Mouse (Mus musculus) hindbrain, embryonic 14.5 days (tissue): Measurements from ENCODE around the gene Pla2g3. TPM values are rescaled to one million over a fixed set of nuclear protein-coding genes. Genes with fewer than 3 reads are reported as not detected.

ENCODE experiments used
- ATAC-seq: fragments of 200-750 bp; cut with Nextera tagmentation; 2 replicates; pipeline ENCODE4 v1.8.0; 2017; ENCODE audit warnings: moderate number of reproducible peaks, mild to moderate bottlenecking, moderate TSS enrichment, moderate library complexity; ENCODE audit not compliant: low FRiP score
- DNase-seq: peaks from one replicate; pipeline ENCODE4 v3.0.0-alpha.2; 2015; ENCODE audit warnings: low spot score
- H3K27ac ChIP-seq: fragments of 300-500 bp; sonication (generic); 2 replicates; pipeline ENCODE4 v1.5.1; 2014; ENCODE audit warnings: mild to moderate bottlenecking, moderate library complexity
- H3K27me3 ChIP-seq: fragments of 300-500 bp; sonication (generic); 2 replicates; pipeline ENCODE4 v1.6.1; 2014; ENCODE audit warnings: mild to moderate bottlenecking, low read length, mixed read lengths; ENCODE audit not compliant: control insufficient read depth, insufficient read depth
- H3K36me3 ChIP-seq: fragments of 300-500 bp; sonication (generic); replicated peaks from 2 replicates; pipeline ENCODE4 v1.6.1; 2014; ENCODE audit not compliant: control insufficient read depth, insufficient read depth
- H3K4me1 ChIP-seq: fragments of 300-500 bp; sonication (generic); replicated peaks from 2 replicates; pipeline ENCODE4 v1.6.1; 2014; ENCODE audit warnings: antibody characterized with exemption, low read length, mixed read lengths; ENCODE audit not compliant: control insufficient read depth, insufficient read depth
- H3K4me2 ChIP-seq: fragments of 300-500 bp; sonication (generic); replicated peaks from 2 replicates; pipeline ENCODE4 v1.6.1; 2014; ENCODE audit warnings: mild to moderate bottlenecking, moderate library complexity
- H3K4me3 ChIP-seq: fragments of 300-500 bp; sonication (generic); replicated peaks from 2 replicates; pipeline ENCODE4 v1.5.1; 2014; ENCODE audit warnings: mild to moderate bottlenecking, low read length
- H3K9ac ChIP-seq: fragments of 300-500 bp; sonication (generic); 2 replicates; pipeline ENCODE4 v1.6.1; 2014
- H3K9me3 ChIP-seq: fragments of 300-500 bp; sonication (generic); 2 replicates; pipeline ENCODE4 v1.6.1; 2016; ENCODE audit warnings: low read length; ENCODE audit not compliant: control insufficient read depth
- WGBS: fragments of 180-500 bp; shearing (Covaris S2); extraction: QIAGEN DNeasy Blood & Tissue Kit; methylation state at CpG from one replicate; pipeline ENCODE4 v1.1.7; 2014; 5-methylcytosine and 5-hydroxymethylcytosine counted together
- polyA plus RNA-seq: library from polyadenylated mRNA; unstranded; fragments of >200 nt; fragmentation: Nextera tagmentation; extraction: Ambion mirVana; gene quantifications from 2 replicates; pipeline ENCODE4 v1.2.1, GENCODE M21; 2014

The Pla2g3 gene
- polyA plus RNA-seq, 1 experiment from 2014 or later = 0.67 TPM

- Histone ChIP-seq H3K27ac (no peak overlapping the region), H3K27me3 (0 out of 2 replicates have a peak, but pooled peaks cover 8% of the 10 kb centered on the region), H3K4me2 (no peak overlapping the region), H3K36me3 (0 out of 2 replicates have a peak, but pooled peaks cover 3% of the 10 kb centered on the region), H3K9ac (no peak overlapping the region), H3K9me3 (no peaks in the 10 kb centered on the region), H3K4me1 (peaks cover 5% of the 10 kb centered on the region; the same call in 1 of the 2 replicates), H3K4me3 (no peak overlapping the region)
- no peak for ATAC-seq
- WGBS = 94% methylated on average over 17 of the region's 17 CpGs
- no peak for DNase-seq
Measured at GRCm38 (mm10) chr11:3522285-3523000, 34.4 kb downstream of the Pla2g3 start.

DNA sequence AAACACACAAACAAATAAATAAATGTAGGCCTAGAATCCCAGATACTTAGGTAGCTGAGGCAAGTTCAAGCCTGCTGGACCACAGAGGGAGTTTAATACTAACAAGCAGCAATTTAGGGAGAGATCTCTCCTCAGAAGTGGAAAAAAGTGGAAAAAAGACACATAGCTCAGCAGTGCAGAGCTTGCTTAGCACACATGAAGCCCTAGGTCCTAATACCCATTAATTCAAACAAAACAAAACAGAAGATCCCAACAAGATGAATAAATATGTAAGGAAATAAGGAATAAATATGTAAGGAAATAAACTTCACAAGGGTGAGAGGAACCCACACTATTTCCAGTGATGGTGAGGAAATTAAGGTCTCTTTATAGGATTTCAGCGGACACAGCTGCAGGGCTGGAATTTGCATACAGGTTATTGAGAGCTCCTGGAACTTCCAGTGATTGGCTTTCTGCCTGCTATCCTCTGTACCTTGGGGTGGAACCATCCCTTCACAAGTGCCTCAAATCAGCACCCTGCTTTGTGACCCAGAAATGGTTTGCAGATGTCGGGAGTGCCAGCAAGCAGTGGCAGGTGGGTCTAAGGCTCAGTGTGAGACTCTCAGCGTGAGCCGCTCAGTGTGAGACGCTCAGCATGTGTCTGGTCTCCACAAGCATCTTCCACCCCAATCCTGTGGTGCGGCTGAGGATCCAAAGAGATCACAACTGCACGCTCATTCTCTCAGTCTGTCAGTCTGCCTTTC lies 35.9 kb downstream of the Pla2g3 start:
- Histone ChIP-seq H3K27ac (no peak overlapping the region), H3K9me3 (no peaks in the 10 kb centered on the region), H3K9ac (no peak overlapping the region), H3K4me3 (no peak overlapping the region), H3K36me3 (0 out of 2 replicates have a peak, but pooled peaks cover 3% of the 10 kb centered on the region), H3K4me1 (no peaks in the 10 kb centered on the region), H3K4me2 (no peak overlapping the region), H3K27me3 (no peaks in the 10 kb centered on the region)
- DNase-seq (no peak), ATAC-seq (no peak)
- WGBS = 81% methylated on average over 7 of the region's 7 CpGs

DNA sequence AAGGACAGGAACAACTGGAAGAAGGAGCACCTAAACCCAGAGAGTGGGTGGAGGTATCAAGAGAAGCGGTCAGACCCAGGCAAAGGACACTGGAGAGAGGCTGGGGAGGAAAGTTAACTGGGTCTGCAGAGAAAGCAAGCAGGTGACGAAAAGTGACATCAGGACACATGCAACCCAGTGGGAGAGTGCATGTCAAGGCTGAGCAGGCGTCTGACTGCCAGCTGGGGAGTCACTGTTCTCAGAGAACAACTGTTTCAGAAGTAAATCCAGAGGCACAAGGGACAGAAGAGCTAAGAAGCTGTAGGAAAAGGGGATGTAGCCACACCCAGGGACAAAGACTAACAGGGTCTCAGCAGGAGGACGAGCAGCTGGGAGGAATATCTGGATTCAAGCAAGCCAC lies 37.5 kb downstream of the Pla2g3 start:
- DNase-seq (no peak), ATAC-seq (no peak)
- no peaks in the 10 kb centered on the region for H3K4me1 ChIP-seq
- H3K4me3 ChIP-seq = no peak overlapping the region
- WGBS = 87% methylated on average over 4 of the region's 4 CpGs
- H3K4me2 ChIP-seq = no peak overlapping the region
- H3K27ac ChIP-seq = no peak overlapping the region
- H3K27me3 ChIP-seq = no peaks in the 10 kb centered on the region
- peaks cover 3% of the 10 kb centered on the region; the same call in 1 of the 2 replicates for H3K36me3 ChIP-seq
- no peaks in the 10 kb centered on the region for H3K9me3 ChIP-seq
- H3K9ac ChIP-seq = no peak overlapping the region

DNA sequence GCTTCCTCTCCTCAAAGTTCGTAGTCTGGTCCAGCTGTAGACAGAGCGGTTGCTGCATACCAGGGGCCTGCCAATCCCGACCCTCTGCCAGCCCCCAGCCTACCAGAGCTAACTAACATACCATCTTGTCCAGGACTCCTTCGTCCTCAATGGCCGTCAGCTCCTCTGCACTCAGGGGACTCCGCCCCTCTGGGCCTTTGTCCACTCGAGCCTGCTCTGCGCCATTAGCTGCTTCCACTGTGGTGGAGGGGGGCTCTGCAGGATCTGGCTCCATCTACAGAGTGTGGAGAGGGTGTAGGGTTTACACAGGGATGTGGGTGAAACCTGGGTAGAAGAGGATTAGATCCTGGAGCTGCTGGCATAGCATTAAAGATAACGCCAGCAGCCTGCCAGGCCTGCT lies 38.1 kb downstream of the Pla2g3 start:
- no peak overlapping the region for H3K4me3 ChIP-seq
- no peak overlapping the region for H3K27ac ChIP-seq
- DNase-seq (no peak), ATAC-seq (no peak)
- no peaks in the 10 kb centered on the region for H3K4me1 ChIP-seq
- no peak overlapping the region for H3K4me2 ChIP-seq
- H3K36me3 ChIP-seq = peaks cover 3% of the 10 kb centered on the region; the same call in 1 of the 2 replicates
- no peak overlapping the region for H3K9ac ChIP-seq
- 81% methylated on average over 9 of the region's 9 CpGs for WGBS
- no peaks in the 10 kb centered on the region for H3K9me3 ChIP-seq
- H3K27me3 ChIP-seq = no peaks in the 10 kb centered on the region

- DNase-seq = no peak
- no peak overlapping the region for H3K4me2 ChIP-seq
- H3K9ac ChIP-seq = no peak overlapping the region
- no peak overlapping the region for H3K27ac ChIP-seq
- H3K27me3 ChIP-seq = no peaks in the 10 kb centered on the region
- WGBS = 94% methylated on average over 24 of the region's 24 CpGs
- no peak overlapping the region for H3K4me3 ChIP-seq
- no peak for ATAC-seq
- H3K9me3 ChIP-seq = no peaks in the 10 kb centered on the region
- no peaks in the 10 kb centered on the region for H3K4me1 ChIP-seq
- H3K36me3 ChIP-seq = peaks cover 3% of the 10 kb centered on the region; the same call in 1 of the 2 replicates
Measured at GRCm38 (mm10) chr11:3526979-3527738, 39.1 kb downstream of the Pla2g3 start.

DNA sequence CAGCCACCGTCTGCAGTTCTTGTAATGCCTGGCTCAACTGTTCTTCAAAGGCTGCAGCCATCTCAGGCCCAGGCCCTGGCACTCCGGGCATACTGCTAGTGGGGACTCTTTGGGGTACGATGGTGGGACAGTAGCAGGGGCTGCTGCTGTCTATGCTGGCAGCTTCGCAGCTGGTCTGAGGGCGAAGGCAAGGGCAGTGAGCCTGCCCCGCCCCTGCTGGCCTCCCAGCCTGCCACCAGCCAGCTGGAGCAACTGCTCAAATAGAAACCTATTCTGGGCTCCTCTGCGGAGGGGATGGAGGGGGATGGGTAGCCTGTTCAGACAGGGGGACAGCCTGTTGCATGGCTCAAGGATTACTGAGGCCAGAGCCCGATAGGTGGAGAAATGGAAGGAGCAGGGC lies 39.7 kb downstream of the Pla2g3 start:
- no peaks in the 10 kb centered on the region for H3K9me3 ChIP-seq
- H3K27me3 ChIP-seq = no peaks in the 10 kb centered on the region
- H3K4me3 ChIP-seq = no peak overlapping the region
- no peak overlapping the region for H3K27ac ChIP-seq
- H3K9ac ChIP-seq = no peak overlapping the region
- H3K4me1 ChIP-seq = no peaks in the 10 kb centered on the region
- H3K36me3 ChIP-seq = peaks cover 3% of the 10 kb centered on the region; the same call in 1 of the 2 replicates
- WGBS = 85% methylated on average over 8 of the region's 8 CpGs
- DNase-seq (no peak), ATAC-seq (no peak)
- no peak overlapping the region for H3K4me2 ChIP-seq

DNA sequence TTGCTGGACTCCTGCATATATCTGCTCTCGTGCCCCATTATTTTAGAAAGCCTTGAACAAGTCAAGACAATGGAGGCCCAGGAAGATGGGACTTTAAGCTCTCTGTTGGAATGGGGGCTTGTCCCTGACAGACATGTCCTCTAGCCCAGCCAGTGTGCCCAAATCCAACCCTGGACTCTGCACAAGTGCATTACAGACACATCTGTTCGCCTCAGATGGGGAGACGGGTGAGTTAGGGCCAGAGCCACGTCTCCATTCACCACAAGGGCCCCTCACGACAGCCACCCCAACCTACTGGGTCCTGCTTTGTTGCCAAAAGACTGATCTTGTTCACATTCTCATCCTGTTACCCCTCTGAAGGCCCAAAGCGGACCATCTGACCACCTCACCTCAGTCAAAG lies 40.1 kb downstream of the Pla2g3 start:
- no peak for ATAC-seq
- Histone ChIP-seq H3K4me3 (no peak overlapping the region), H3K9me3 (no peaks in the 10 kb centered on the region), H3K9ac (no peak overlapping the region), H3K4me2 (no peak overlapping the region), H3K36me3 (peaks cover 3% of the 10 kb centered on the region; the same call in 1 of the 2 replicates), H3K27ac (no peak overlapping the region), H3K27me3 (no peaks in the 10 kb centered on the region), H3K4me1 (no peaks in the 10 kb centered on the region)
- 83% methylated on average over 6 of the region's 6 CpGs for WGBS
- no peak for DNase-seq

GRCm38 (mm10) chr11:3529476-3530252 lies 41.6 kb downstream of the Pla2g3 start:
- Histone ChIP-seq H3K4me3 (no peak overlapping the region), H3K27me3 (no peaks in the 10 kb centered on the region), H3K4me1 (no peaks in the 10 kb centered on the region), H3K36me3 (peaks cover 3% of the 10 kb centered on the region; the same call in 1 of the 2 replicates), H3K9ac (no peak overlapping the region), H3K27ac (no peak overlapping the region), H3K9me3 (no peaks in the 10 kb centered on the region), H3K4me2 (no peak overlapping the region)
- DNase-seq (no peak), ATAC-seq (no peak)
- 85% methylated on average over 20 of the region's 20 CpGs for WGBS
